Mouse (Mus musculus) G1E (cell line): ENCODE results near the gene Ddx39b. TPM values are rescaled to one million over a fixed set of nuclear protein-coding genes. Genes with fewer than 3 reads are reported as not detected.

Source experiments
- ATAC-seq: 2 replicates; pipeline ENCODE4 v1.8.0; 2016; ENCODE audit warnings: mild to moderate bottlenecking; ENCODE audit not compliant: insufficient number of reproducible peaks, poor library complexity, low FRiP score, severe bottlenecking; ENCODE audit errors: extremely low read depth
- DNase-seq: peaks from one replicate; pipeline ENCODE4 v3.0.0; 2012; ENCODE audit warnings: low spot score
- H3K27me3 ChIP-seq: 2 replicates; pipeline ENCODE4 v1.6.1; 2012; ENCODE audit warnings: mild to moderate bottlenecking, low read length, inconsistent platforms; ENCODE audit not compliant: insufficient read depth
- H3K36me3 ChIP-seq: replicated peaks from 2 replicates; pipeline ENCODE3; 2012; ENCODE audit warnings: mild to moderate bottlenecking, inconsistent platforms
- H3K4me1 ChIP-seq: 2 replicates; pipeline ENCODE4 v1.6.1; 2012; ENCODE audit warnings: low read depth, low read length, inconsistent platforms, mixed read lengths; ENCODE audit not compliant: insufficient read depth
- H3K4me3 ChIP-seq: 2 replicates; pipeline ENCODE4 v1.5.1; 2012; ENCODE audit warnings: low read depth, mild to moderate bottlenecking, inconsistent platforms, low read length, moderate library complexity, mixed read lengths
- H3K9me3 ChIP-seq: replicated peaks from 2 replicates; pipeline ENCODE4 v1.6.1; 2012; ENCODE audit warnings: inconsistent platforms
- CTCF ChIP-seq: IDR thresholded peaks from 2 replicates; pipeline ENCODE4 v1.5.1; 2012; ENCODE audit warnings: low read depth, low read length, inconsistent platforms, mixed read lengths
- GATA1 ChIP-seq: IDR thresholded peaks from 2 replicates; pipeline ENCODE4 v1.6.1; 2012; ENCODE audit warnings: borderline replicate concordance, low read length, inconsistent platforms, mixed read lengths
- GATA2 ChIP-seq: IDR thresholded peaks from 2 replicates; pipeline ENCODE4 v1.6.1; 2012; ENCODE audit warnings: low read depth, low read length, inconsistent platforms, borderline replicate concordance
- POLR2AphosphoS5 ChIP-seq: IDR thresholded peaks from 2 replicates; pipeline ENCODE4 v1.6.1; 2012; ENCODE audit warnings: low read depth, low read length, inconsistent platforms; ENCODE audit not compliant: insufficient replicate concordance
- TAL1 ChIP-seq: conservative IDR thresholded peaks from 2 replicates; pipeline ENCODE4 v1.6.1; 2012; ENCODE audit warnings: low read depth, low read length, inconsistent platforms, mixed read lengths
- polyA plus RNA-seq: library from polyadenylated mRNA; stranded (reverse); fragments of >175 nt; gene quantifications from 2 replicates; pipeline ENCODE4 v1.2.3, GENCODE M21; 2012
- total RNA-seq, 2 experiments: library from RNA; stranded (forward) in 1 of 2; stranded (reverse) in 1 of 2; fragments of 200-1000 nt in 1 of 2; fragments of >200 nt in 1 of 2; fragmentation: Nextera tagmentation in 1 of 2; gene quantifications; 2 replicates each; pipeline ENCODE4 v1.2.3; 2014 to 2017

Ddx39b gene
- total and polyA plus RNA-seq, 3 experiments: 174 to 424 (median 362) TPM

DNA sequence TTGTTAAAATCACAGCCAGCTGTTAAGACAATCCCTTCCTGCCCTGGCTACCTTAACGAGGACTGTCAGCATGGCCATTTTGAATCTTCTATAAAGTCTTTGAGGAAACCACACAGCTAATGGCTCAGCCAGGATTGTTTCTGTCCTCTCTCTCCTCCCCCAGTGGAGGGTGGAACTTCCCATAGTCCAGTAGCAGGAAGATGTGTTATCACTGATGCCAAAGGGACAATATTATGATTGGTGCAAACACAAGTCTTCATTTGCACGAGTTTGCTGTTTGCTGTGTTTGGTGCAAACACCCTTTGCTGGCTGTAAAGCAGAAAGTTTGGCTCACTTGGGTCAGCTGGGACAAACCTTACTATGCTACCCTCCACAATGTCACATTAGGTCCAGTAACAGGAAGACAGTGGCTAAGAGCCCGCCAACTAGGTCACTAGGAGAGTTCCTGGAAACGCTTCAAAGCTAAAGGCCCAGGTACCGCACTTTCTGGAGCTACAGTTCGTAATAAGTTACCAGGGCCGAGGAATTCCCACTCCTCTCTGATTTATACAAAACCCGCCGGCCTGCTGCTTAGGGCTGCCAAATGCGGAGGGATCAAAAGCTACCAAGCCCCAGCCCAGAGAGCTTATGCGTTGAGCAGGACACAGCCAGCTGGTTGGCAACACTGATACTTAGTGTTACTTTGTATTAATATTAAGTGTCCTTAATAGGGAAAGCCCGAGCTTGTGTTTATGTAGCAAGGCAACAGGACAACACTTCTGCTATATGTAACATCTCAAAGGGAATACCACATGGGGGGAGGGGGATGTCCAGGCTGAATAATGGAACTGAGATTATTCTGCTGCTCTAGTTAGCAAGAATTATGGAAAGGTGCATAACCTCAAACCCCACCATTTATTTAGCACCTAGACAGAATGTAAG lies 902 bp upstream of the Ddx39b start:
- peaks cover 66% of the 10 kb centered on the region for H3K4me1 ChIP-seq
- ATAC-seq: no peak
- no peak for DNase-seq
- TF ChIP-seq GATA1 (no peak), TAL1 (no peak), GATA2 (no peak), CTCF (no peak), POLR2AphosphoS5 (no peak)
- H3K9me3 ChIP-seq: no peaks in the 10 kb centered on the region
- peak overlapping the region; percentile 87 for H3K4me3 ChIP-seq
- peaks cover 62% of the 10 kb centered on the region for H3K36me3 ChIP-seq
- no peaks in the 10 kb centered on the region for H3K27me3 ChIP-seq

DNA sequence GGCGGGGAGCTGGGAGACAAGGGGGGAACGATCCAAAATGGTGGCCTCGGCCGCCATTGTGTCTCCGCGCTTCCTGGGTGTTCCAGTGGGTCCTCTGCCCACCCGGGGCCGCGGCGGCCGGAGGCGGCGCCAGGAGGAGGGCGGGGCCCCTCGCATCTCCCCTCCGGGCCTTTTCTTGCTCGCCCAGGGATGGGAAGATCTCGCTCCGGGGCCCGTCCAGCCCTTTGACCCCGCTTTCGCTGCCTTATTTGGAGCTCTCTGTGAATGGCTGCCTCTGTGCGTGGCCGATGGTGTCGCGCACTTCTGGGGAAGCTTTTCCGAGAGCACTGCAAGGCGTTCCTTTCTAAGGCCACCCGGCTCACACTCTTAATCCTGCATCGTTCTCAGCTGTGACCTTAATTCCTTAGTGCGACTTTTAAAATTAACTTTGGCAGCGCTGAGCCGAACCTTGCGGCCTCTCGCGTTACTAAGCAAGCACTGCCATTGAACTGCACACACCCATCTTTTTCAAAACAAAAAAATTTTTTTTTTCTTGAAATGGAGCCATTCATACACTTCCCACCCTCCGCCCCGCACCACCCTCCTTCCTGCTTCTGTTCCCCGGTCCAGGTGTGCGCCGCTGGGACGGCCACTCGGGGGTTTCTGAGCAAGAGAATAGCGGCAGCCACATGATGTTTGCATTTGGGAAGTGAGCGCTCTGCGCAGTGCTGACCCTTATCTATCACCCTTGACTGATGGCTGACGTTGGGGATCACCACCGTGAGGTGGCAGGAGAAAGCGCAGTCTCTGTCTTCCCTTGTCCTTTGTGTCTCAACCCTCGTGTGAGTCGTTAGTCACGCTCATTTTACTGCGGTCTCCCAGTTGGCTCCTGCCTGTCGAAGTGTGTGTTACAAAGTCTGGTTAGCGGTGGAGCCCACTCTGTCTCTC lies 732 bp downstream of the Ddx39b start:
- H3K4me1 ChIP-seq: peaks cover 69% of the 10 kb centered on the region
- no peak for TF ChIP-seq TAL1
- TF ChIP-seq CTCF: no peak
- TF ChIP-seq POLR2AphosphoS5: no peak
- no peak for TF ChIP-seq GATA2
- no peak for TF ChIP-seq GATA1
- peak overlapping the region; percentile 87 for H3K4me3 ChIP-seq
- peaks cover 73% of the 10 kb centered on the region for H3K36me3 ChIP-seq
- H3K27me3 ChIP-seq: no peaks in the 10 kb centered on the region
- H3K9me3 ChIP-seq: no peaks in the 10 kb centered on the region
- peak; percentile 34 for ATAC-seq
- peak; percentile 78 for DNase-seq

DNA sequence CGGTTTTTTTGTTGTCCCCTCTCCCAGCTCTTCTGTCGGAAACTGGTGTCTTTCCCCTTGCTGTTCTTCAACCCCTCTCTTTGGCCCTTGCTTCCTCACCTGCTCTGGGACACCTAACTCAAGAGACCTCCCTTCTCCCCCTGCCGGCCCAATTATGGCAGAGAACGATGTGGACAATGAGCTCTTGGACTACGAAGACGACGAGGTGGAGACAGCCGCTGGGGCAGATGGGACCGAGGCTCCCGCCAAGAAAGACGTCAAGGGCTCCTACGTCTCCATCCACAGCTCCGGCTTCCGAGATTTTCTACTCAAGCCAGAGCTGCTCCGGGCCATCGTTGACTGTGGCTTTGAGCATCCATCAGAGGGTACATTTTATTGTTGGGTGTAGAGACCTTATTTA lies 1.5 kb downstream of the Ddx39b start:
- no peaks in the 10 kb centered on the region for H3K9me3 ChIP-seq
- H3K27me3 ChIP-seq: no peaks in the 10 kb centered on the region
- peak; percentile 51 for DNase-seq
- no peak for ATAC-seq
- peak overlapping the region; percentile 87 for H3K4me3 ChIP-seq
- TF ChIP-seq TAL1 (no peak), GATA2 (no peak), POLR2AphosphoS5 (no peak), GATA1 (no peak), CTCF (no peak)
- peaks cover 75% of the 10 kb centered on the region for H3K4me1 ChIP-seq
- peaks cover 73% of the 10 kb centered on the region for H3K36me3 ChIP-seq

DNA sequence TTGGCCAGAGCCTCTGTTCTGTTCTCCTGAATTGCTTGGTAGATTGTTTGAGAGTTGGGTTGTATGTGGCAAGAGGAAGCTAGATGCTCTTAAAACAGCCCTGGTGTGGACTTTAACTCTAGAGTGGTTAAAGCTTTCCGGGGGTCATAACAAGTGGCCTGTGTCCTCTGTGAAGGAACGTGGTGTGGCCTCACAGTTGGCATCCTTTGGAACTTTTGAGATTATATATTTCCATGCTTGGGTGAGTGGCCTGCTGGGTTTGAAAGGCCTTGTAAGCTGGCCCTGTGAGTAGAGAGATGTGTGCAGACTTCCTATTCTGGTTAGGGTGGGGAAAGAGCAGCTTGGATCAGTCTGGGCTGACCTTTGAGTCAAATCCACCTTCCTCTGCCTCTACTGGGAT lies 3.5 kb downstream of the Ddx39b start:
- Histone ChIP-seq H3K36me3 (peaks cover 82% of the 10 kb centered on the region), H3K4me1 (peaks cover 86% of the 10 kb centered on the region), H3K9me3 (no peaks in the 10 kb centered on the region), H3K4me3 (peak overlapping the region; percentile 87; the same call in 1 of the 2 replicates), H3K27me3 (no peaks in the 10 kb centered on the region)
- DNase-seq (no peak), ATAC-seq (no peak)
- TF ChIP-seq GATA1 (no peak), TAL1 (no peak), POLR2AphosphoS5 (no peak), GATA2 (no peak), CTCF (no peak)

DNA sequence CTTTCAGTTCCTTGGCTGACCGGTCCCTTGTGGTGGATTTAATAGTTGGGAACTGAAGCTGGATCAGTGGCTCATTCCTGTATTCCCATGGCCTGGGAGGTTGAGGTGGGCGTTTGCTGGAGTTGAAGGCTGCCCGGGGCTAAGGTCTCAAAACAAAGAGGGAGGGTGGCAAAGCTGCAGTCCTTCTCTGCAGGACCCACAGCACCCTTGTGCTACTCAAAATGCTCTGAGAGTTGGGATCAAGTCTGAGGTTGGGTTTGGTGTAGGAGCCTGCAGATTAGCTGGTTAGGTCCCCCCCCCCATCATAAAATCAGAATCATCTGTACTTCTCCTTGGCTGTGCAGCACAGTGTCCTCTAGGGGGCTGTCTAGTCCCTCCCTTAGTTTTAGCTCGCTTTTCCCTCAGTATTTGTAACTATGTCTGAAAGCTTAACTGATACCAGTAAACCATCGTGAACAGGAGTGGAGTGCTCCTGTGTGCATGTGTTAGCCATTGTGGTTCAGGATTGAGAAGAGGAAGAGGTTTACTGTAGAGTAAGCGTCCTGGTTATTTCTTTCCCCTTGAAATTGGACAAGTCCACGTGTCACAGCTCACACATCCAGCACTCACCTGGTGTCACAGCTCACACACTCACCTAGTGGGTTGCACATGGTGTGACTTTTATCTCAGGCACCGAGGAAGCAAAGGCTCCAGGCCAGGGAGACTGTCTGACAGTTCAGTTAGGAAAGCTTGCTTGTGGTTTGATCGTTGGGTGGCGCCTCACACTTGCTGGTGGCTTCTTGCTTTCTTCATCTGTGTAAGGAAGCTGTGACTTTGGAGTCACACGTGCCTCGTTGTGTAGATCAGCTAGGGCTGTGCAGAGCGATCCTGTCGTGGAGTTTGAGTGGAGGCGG lies 4.4 kb downstream of the Ddx39b start:
- H3K4me1 ChIP-seq: peaks cover 86% of the 10 kb centered on the region
- DNase-seq: no peak
- peak; percentile 43 for TF ChIP-seq CTCF
- TF ChIP-seq TAL1: no peak
- peaks cover 86% of the 10 kb centered on the region for H3K36me3 ChIP-seq
- no peaks in the 10 kb centered on the region for H3K9me3 ChIP-seq
- H3K4me3 ChIP-seq: peak overlapping the region; percentile 87; the same call in 1 of the 2 replicates
- no peak for ATAC-seq
- H3K27me3 ChIP-seq: no peaks in the 10 kb centered on the region

GRCm38 (mm10) chr17:35247144-35247543 lies 5.6 kb downstream of the Ddx39b start:
- DNase-seq (no peak), ATAC-seq (no peak)
- Histone ChIP-seq H3K9me3 (no peaks in the 10 kb centered on the region), H3K36me3 (peaks cover 97% of the 10 kb centered on the region), H3K4me3 (peak overlapping the region; percentile 2; the same call in 1 of the 2 replicates), H3K4me1 (peaks cover 92% of the 10 kb centered on the region), H3K27me3 (no peaks in the 10 kb centered on the region)
- TF ChIP-seq GATA2 (no peak), POLR2AphosphoS5 (no peak)
